Mouse (Mus musculus) monocyte, adult 5-6 weeks (primary cell): Measurements from ENCODE around the gene Taar7f. TPM values are rescaled to one million over a fixed set of nuclear protein-coding genes. Genes with fewer than 3 reads are reported as not detected.

ENCODE experiments used
- total RNA-seq: library from RNA; stranded (forward); fragments of 200-1000, 200-491, 200-594 nt; gene quantifications from 3 replicates; pipeline ENCODE4 v1.2.3, GENCODE M21; 2017

Gene Taar7f
- total RNA-seq, 1 experiment from 2014 or later: not detected

Other genes starting within 250 kb of the Taar7f start
- 8.6 to 16.8 TPM (median 14.7 TPM) in 3 replicates for gene Vnn3, start 198.0 kb upstream of the Taar7f start, total RNA-seq
- not detected in 3 replicates for gene Vnn1, start 154.8 kb upstream of the Taar7f start, total RNA-seq
- gene Taar1, start 129.2 kb upstream of the Taar7f start, total RNA-seq: not detected in 3 replicates
- not detected in 3 replicates for gene Taar2, start 110.9 kb upstream of the Taar7f start, total RNA-seq
- gene Taar3, start 100.0 kb upstream of the Taar7f start, total RNA-seq: not detected in 3 replicates
- not detected in 3 replicates for gene Taar4, start 89.0 kb upstream of the Taar7f start, total RNA-seq
- gene Taar5, start 78.8 kb upstream of the Taar7f start, total RNA-seq: not detected in 3 replicates
- gene Taar6, start 63.9 kb upstream of the Taar7f start, total RNA-seq: not detected in 3 replicates
- gene Taar7a, start 56.0 kb upstream of the Taar7f start, total RNA-seq: not detected in 3 replicates
- not detected in 3 replicates for gene Taar7b, start 49.6 kb upstream of the Taar7f start, total RNA-seq
- gene Taar7d, start 22.3 kb upstream of the Taar7f start, total RNA-seq: not detected in 3 replicates
- gene Taar7e, start 11.9 kb upstream of the Taar7f start, total RNA-seq: not detected in 3 replicates
- not detected in 3 replicates for gene Taar8a, start 27.0 kb downstream of the Taar7f start, total RNA-seq
- not detected in 3 replicates for gene Taar8b, start 42.8 kb downstream of the Taar7f start, total RNA-seq
- gene Taar8c, start 52.4 kb downstream of the Taar7f start, total RNA-seq: not detected in 3 replicates
- gene Taar9, start 60.0 kb downstream of the Taar7f start, total RNA-seq: not detected in 3 replicates
- gene Stx7, start 99.8 kb downstream of the Taar7f start, total RNA-seq: 104 to 141 TPM (median 123 TPM) in 3 replicates
- not detected in 3 replicates for gene Moxd1, start 174.0 kb downstream of the Taar7f start, total RNA-seq